Mouse (Mus musculus) thymus, adult 18-20 months (tissue): Measurements from ENCODE around the gene Smg1.

ENCODE experiments used
- DNase-seq, 2 experiments: peaks; one replicate each; pipeline ENCODE4 v3.0.0; 2022; ENCODE audit warnings: mixed read lengths in 2 of 2

Smg1 gene

GRCm38 (mm10) chr7:118102678-118103461 is 140.6 kb downstream of the Smg1 start:
- no peak for DNase-seq

GRCm38 (mm10) chr7:118102231-118102630 is 141.2 kb downstream of the Smg1 start:
- no peak for DNase-seq

- no peak for DNase-seq
These were observed 145.9 kb downstream of the Smg1 start for GRCm38 (mm10) chr7:118097615-118098014.
